Mouse (Mus musculus): ENCODE results near the gene Olfr1381.
"Not testable (repeated sequence)": the region's sequence is repeated elsewhere in the genome, so short reads cannot be mapped to it uniquely, and the experiment has no call there.

The Olfr1381 gene

DNA sequence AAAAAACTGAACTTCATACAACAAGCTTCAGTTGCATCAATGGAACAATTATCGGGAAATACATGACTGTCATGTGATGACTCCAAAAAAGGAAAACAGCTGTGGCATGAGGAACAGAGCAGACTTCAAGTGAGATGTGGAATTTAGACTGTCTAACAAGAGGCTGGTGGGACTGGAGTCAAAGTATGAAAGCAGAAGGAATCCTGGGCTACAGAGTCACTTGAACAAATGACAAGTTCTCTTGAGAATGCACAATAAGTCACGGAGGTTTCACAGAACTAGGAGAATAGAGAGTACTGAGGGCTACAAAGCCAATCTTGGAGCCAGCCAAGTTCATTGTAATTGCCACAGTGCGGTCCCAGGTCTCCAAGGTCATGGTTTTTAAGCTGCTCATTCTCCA, at the start of gene Olfr1381:
Gene Olfr1381 (plus strand): TSS at position 301 of the 400 bp plus-strand sequence.
- DNase-seq (ENCODE audit: low spot score in 2 of 2): not testable (repeated sequence)

DNA sequence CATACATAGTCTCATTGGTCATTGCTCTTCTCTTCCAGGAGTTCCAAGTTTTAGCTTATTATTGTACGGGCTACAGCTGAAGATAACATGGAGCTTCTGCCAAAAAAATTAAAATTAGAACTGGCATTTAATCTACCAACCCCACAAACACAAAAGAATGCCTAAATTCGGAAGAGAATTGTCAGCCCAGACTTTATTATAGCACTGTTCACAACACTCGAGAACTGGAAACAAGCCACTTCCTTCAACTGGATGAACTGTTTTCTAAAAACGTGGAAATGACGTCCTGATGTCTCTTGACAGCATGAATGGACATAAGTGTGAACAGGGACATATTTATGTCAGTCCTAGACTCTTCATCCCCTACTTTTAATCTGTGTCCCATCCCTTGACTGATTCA, 25.2 kb upstream of the Olfr1381 start:
- DNase-seq (ENCODE audit: low spot score in 2 of 2): peak in 1 of 2 experiments; percentile 5

DNA sequence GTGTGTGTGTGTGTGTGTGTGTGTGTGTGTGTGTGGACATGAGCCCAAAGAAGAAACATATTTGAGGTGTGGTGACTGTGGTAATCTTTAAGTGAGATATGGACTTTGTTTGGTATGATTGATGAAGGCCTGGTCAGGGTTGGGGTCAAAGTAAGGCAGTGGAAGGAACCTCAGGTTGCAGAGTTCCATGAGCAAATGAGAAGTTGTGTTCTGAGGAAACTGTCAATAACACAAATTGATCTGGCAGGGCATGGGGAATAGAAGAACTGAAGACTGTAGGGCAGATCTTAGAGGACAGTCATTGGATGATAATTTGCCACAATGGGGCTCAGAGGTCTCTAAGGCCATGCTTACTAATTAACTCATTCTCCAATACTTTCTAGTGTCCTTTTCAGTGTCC, 23.9 kb upstream of the Olfr1381 start, which contains the start of gene Olfr1383:
Gene Olfr1383 (plus strand): TSS at position 301 of the 400 bp plus-strand sequence.
- no peak for DNase-seq (ENCODE audit: low spot score in 2 of 2)

DNA sequence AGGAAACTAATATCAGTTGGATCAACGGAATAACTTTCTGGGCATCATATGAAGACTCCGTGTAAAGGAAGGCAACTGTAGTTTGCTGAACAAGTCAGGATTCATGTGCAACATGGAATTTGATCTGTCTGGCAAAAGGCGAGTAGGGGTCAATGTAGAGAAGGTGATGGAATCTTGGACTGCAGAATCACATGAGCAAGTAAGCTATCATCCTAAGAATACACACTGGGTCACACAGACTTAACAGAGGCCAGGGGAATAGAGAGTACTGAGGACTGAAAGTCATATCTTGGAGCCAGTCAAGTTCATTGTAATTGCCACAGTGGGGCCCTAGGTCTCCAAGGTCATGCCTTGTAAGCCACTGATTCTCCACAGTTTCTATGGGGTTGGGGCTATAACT, 15.3 kb upstream of the Olfr1381 start, which contains the start of gene Olfr1382:
Gene Olfr1382 (plus strand): TSS at position 301 of the 400 bp plus-strand sequence.
- DNase-seq (ENCODE audit: low spot score in 2 of 2): no peak

DNA sequence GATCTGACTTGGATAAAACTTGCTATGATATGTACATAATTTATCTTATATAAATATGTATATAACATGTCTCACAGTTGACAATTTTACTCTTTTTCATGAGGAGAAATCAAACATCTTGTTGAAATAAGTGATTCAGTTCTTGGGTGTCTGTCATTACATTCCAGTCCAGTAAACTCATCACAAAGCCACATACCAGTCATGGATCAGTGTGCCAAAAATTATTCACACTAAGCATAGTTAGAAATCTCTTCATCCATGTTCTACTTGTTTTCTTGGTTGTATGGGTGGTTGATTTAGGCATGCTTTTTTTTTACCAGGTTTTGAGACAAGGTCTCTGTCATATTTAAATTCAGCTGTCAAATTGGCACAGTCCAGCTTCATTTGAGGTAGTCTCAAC, 10.5 kb upstream of the Olfr1381 start:
- DNase-seq (ENCODE audit: low spot score in 2 of 2): no peak

DNA sequence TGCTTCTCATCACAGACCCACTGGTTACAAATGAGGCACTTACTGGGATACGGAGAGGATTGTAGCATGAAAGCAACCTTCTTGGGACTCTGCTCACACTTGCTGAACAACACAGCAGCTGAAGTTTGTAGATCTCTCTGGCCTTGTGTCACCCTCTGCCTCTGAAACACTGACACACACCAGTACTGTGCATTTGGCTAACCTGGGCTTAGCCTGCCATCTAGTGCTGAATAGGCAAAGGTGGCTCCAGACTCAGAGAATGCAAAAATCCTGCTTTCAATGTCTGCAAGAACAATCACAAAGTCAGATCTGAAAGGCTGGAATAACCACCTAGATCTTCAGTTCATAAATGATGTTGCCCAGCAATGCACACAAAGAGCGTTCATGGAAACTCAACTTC, 6.6 kb upstream of the Olfr1381 start:
- DNase-seq (ENCODE audit: low spot score in 2 of 2): peak in 1 of 2 experiments; percentile 42

DNA sequence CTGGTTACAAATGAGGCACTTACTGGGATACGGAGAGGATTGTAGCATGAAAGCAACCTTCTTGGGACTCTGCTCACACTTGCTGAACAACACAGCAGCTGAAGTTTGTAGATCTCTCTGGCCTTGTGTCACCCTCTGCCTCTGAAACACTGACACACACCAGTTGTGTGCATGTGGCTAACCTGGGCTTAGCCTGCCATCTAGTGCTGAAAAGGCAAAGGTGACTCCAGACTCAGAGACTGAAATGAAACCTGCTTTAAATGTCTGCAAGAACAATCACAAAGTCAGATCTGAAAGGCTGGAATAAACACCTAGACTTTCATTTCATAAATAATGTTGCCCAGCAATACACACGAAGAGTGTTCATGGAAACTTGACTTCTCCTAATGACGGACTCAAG, 10.8 kb downstream of the Olfr1381 start:
- DNase-seq (ENCODE audit: low spot score in 2 of 2): not testable (repeated sequence)

DNA sequence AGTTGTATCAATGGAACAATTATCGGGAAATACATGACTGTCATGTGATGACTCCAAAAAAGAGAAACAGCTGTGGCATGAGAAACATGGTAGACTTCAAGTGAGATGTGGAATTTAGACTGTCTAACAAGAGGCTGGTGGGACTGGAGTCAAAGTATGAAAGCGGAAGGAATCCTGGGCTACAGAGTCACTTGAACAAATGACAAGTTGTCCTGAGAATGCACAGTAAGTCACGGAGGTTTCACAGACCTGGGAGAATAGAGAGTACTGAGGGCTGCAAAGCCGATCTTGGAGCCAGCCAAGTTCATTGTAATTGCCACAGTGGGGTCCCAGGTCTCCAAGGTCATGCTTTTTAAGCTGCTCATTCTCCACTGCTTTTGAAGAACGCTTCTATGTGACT, 13.3 kb downstream of the Olfr1381 start, which contains the start of gene Olfr1380:
Gene Olfr1380 (plus strand): TSS at position 301 of the 400 bp plus-strand sequence.
- not testable (repeated sequence) for DNase-seq (ENCODE audit: low spot score in 2 of 2)

DNA sequence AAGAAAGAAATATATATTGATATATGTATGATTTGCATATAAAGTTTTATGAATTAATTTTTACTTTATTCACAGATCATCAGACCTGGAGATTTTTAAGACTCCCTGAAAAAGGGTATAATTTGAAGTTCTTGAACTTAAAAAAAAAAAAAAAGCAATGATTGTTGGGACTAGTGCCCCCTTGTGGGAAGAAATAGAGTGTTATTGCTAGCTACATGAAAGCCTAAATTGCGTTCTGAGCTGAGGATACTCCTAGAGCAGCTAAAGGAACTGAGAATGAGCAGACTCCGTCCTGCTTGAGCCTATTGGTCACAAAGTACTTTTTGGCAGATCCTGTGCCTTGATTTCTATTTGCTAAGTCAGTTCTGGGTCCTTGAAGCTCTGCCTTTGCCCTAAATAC, 31.8 kb downstream of the Olfr1381 start:
- not testable (repeated sequence) for DNase-seq (ENCODE audit: low spot score in 2 of 2)

DNA sequence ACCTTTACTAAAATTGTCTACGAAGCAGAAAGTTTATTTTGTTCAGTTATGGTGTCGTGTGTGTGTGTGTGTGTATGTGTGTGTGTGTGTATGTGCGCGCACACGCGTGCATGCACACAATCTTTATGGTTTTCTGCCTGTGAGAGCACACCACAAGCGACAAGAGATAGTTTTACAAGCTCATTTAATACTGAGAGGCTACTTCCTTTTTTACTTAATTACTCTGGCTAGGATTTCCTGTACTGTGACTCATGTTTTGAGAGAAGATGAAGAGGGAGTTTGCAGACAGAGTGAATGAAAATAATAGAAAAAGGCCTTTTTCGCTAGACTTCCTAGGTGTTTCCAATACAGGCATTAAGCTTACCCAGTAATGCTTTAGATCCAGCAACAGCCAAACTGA, 37.2 kb downstream of the Olfr1381 start:
- DNase-seq (ENCODE audit: low spot score in 2 of 2): not testable (repeated sequence)

DNA sequence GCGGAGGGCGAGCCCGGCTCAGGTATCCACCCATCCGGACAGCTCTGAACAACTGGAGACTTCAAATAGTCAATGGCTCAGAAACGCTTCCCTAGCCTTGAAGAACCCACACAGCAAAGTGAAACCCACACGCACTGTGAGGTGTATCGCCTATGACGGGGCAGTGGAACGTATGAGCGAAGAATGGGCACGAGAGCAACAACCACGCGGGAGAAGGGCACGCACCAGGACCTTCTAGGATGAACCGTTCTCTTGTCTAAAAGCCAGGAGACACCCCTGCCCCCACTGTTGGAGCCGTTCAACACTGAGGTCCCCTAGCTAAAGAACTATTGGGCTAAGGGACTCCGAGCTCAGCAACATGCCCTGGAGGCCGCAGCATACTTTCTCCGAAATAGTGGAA, 47.0 kb downstream of the Olfr1381 start:
- no peak for DNase-seq (ENCODE audit: low spot score in 2 of 2)

DNA sequence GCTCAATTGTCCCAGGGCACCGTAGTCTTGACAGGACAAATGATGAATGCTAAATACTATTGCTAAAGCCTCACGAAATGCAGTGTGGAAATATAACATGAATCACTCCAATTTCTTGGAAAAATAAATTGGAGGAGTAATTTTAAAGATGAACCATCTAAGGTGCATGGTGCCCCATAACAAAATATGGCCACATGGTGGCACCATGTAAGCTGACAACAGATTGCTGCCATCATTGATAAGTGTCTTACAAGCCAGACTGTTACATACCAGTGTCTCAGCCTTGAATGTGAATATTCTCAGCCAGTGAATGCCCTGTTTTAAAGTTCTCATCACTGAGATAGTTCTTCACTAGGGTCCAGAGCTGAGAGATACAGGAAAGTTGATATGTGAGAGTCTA, 53.9 kb downstream of the Olfr1381 start:
- not testable (repeated sequence) for DNase-seq (ENCODE audit: low spot score in 2 of 2)

All from left cerebral cortex, adult 9 months (tissue).